ENCODE assay signal across 8 mouse cellular contexts in genomic region chr8:110719898-110720653, GRCm38 (mm10). TPM values are rescaled to one million over a fixed set of nuclear protein-coding genes. Genes with fewer than 3 reads are reported as not detected.
DNase-seq lines count a peak whose midpoint lies in the region; ATAC-seq and TF ChIP-seq lines count a peak whose summit lies in the region.

No protein-coding gene starts in this region.

- peak overlapping the region; percentile 64; the same call in 1 of the 2 replicates for H3K4me2 ChIP-seq in kidney, embryonic 16.5 days (replicated peaks; ENCODE audit: low read depth, low read length)
- H3K4me2 ChIP-seq in embryonic facial prominence, embryonic 14.5 days (ENCODE audit: low read depth, low read length) = 0 out of 2 replicates have a peak overlapping the region, but pooled peaks have one; percentile 90
- H3K4me2 ChIP-seq in hindbrain, embryonic 14.5 days (replicated peaks) = peak overlapping the region; percentile 75
- H3K4me2 ChIP-seq in midbrain, postnatal 0 days (ENCODE audit: low read depth, low read length, poor library complexity, severe bottlenecking) = peak overlapping the region; percentile 88

- H3K9ac ChIP-seq in kidney, embryonic 16.5 days (replicated peaks; ENCODE audit: low read length) = peak overlapping the region; percentile 95
- H3K9ac ChIP-seq in embryonic facial prominence, embryonic 14.5 days (ENCODE audit: low read depth, low read length) = no peak overlapping the region
- H3K9ac ChIP-seq in hindbrain, embryonic 14.5 days = peak overlapping the region; percentile 98
- peak overlapping the region; percentile 99 for H3K9ac ChIP-seq in midbrain, postnatal 0 days (replicated peaks; ENCODE audit: low read length, poor library complexity, severe bottlenecking)

- 0 out of 2 replicates have a peak, but pooled peaks have one; percentile 5 for TF ChIP-seq CTCF in midbrain, postnatal 0 days (IDR thresholded peaks at IDR 0.05)

- DNase-seq in kidney, postnatal 10 days = no peak
- DNase-seq in embryonic facial prominence, embryonic 14.5 days (ENCODE audit: low spot score) = no peak
- no peak for DNase-seq in hindbrain, embryonic 14.5 days (ENCODE audit: low spot score)
- DNase-seq in midbrain, postnatal 0 days (ENCODE audit: low spot score) = no peak
- DNase-seq in gastrocnemius, postnatal 25 days = no peak
- DNase-seq in thymus, postnatal 0 days (ENCODE audit: low spot score) = no peak

- H3K27ac ChIP-seq in kidney, embryonic 16.5 days (ENCODE audit: low read length) = peak overlapping the region; percentile 94
- H3K27ac ChIP-seq in embryonic facial prominence, embryonic 14.5 days (replicated peaks; ENCODE audit: low read depth, low read length) = peak overlapping the region; percentile 95
- peak overlapping the region; percentile 96 for H3K27ac ChIP-seq in hindbrain, embryonic 14.5 days
- H3K27ac ChIP-seq in midbrain, postnatal 0 days (ENCODE audit: low read depth, low read length) = peak overlapping the region; percentile 95

- H3K27me3 ChIP-seq in kidney, embryonic 16.5 days (ENCODE audit: insufficient read depth, low read length) = no peaks in the 10 kb centered on the region
- no peaks in the 10 kb centered on the region for H3K27me3 ChIP-seq in embryonic facial prominence, embryonic 14.5 days (replicated peaks; ENCODE audit: control insufficient read depth, insufficient read depth, low read length)
- H3K27me3 ChIP-seq in hindbrain, embryonic 14.5 days (ENCODE audit: control insufficient read depth, insufficient read depth, low read length) = no peaks in the 10 kb centered on the region
- H3K27me3 ChIP-seq in midbrain, postnatal 0 days (ENCODE audit: insufficient read depth, low read length) = no peaks in the 10 kb centered on the region

- 60% methylated on average over 6 of the region's 6 CpGs for WGBS in kidney, embryonic 16.5 days
- WGBS in embryonic facial prominence, embryonic 14.5 days = 46% methylated on average over 6 of the region's 6 CpGs
- WGBS in hindbrain, embryonic 14.5 days = 56% methylated on average over 6 of the region's 6 CpGs
- 51% methylated on average over 6 of the region's 6 CpGs for WGBS in midbrain, postnatal 0 days

- H3K36me3 ChIP-seq in kidney, embryonic 16.5 days (ENCODE audit: insufficient read depth, low read length) = 0 out of 2 replicates have a peak, but pooled peaks cover 3% of the 10 kb centered on the region
- 0 out of 2 replicates have a peak, but pooled peaks cover 5% of the 10 kb centered on the region for H3K36me3 ChIP-seq in embryonic facial prominence, embryonic 14.5 days (ENCODE audit: control insufficient read depth, insufficient read depth, low read length)
- H3K36me3 ChIP-seq in hindbrain, embryonic 14.5 days (replicated peaks; ENCODE audit: control insufficient read depth, insufficient read depth) = peaks cover 13% of the 10 kb centered on the region; the same call in 1 of the 2 replicates
- H3K36me3 ChIP-seq in midbrain, postnatal 0 days (ENCODE audit: insufficient read depth, low read length) = peaks cover 7% of the 10 kb centered on the region; the same call in 1 of the 2 replicates

- no peak overlapping the region for H3K4me3 ChIP-seq in kidney, embryonic 16.5 days (ENCODE audit: low read length)
- no peak overlapping the region for H3K4me3 ChIP-seq in embryonic facial prominence, embryonic 14.5 days (ENCODE audit: low read depth, low read length)
- peak overlapping the region; percentile 68 for H3K4me3 ChIP-seq in hindbrain, embryonic 14.5 days (replicated peaks; ENCODE audit: low read length)
- peak overlapping the region; percentile 85; the same call in 1 of the 2 replicates for H3K4me3 ChIP-seq in midbrain, postnatal 0 days (ENCODE audit: low read depth, low read length)

- ATAC-seq in kidney, embryonic 16.5 days (ENCODE audit: low FRiP score, low TSS enrichment) = no peak
- ATAC-seq in embryonic facial prominence, embryonic 14.5 days (ENCODE audit: low read depth) = no peak
- ATAC-seq in hindbrain, embryonic 14.5 days (ENCODE audit: low FRiP score) = no peak
- ATAC-seq in midbrain, postnatal 0 days (ENCODE audit: low FRiP score) = no peak
- ATAC-seq in granulocyte monocyte progenitor cell, adult 5-6 weeks (replicated peaks; ENCODE audit: poor library complexity, severe bottlenecking) = no peak

- H3K9me3 ChIP-seq in kidney, embryonic 16.5 days (ENCODE audit: low read length) = no peaks in the 10 kb centered on the region
- no peaks in the 10 kb centered on the region for H3K9me3 ChIP-seq in embryonic facial prominence, embryonic 14.5 days (ENCODE audit: control insufficient read depth, low read length)
- H3K9me3 ChIP-seq in hindbrain, embryonic 14.5 days (ENCODE audit: control insufficient read depth, low read length) = no peaks in the 10 kb centered on the region
- H3K9me3 ChIP-seq in midbrain, postnatal 0 days (ENCODE audit: low read length) = no peaks in the 10 kb centered on the region

- peaks cover 84% of the 10 kb centered on the region for H3K4me1 ChIP-seq in kidney, embryonic 16.5 days (ENCODE audit: insufficient read depth, low read length)
- H3K4me1 ChIP-seq in embryonic facial prominence, embryonic 14.5 days (ENCODE audit: control insufficient read depth, insufficient read depth, low read length) = peaks cover 68% of the 10 kb centered on the region
- H3K4me1 ChIP-seq in hindbrain, embryonic 14.5 days (replicated peaks; ENCODE audit: control insufficient read depth, insufficient read depth, low read length) = peaks cover 69% of the 10 kb centered on the region
- peaks cover 65% of the 10 kb centered on the region for H3K4me1 ChIP-seq in midbrain, postnatal 0 days (ENCODE audit: insufficient read depth, low read length)

RNA-seq across cellular contexts. Expression of gene Mtss1l, which starts 1.2 kb away (rescaled TPM):
- 9.1 and 9.2 TPM in 2 replicates for polyA plus RNA-seq in kidney, embryonic 16.5 days (2015; fragmentation: Nextera tagmentation; extraction: Ambion mirVana)
- 13.5 and 13.8 TPM in 2 replicates for polyA plus RNA-seq in embryonic facial prominence, embryonic 14.5 days (2014; fragmentation: Nextera tagmentation; extraction: Ambion mirVana)
- polyA plus RNA-seq in hindbrain, embryonic 14.5 days (2014; fragmentation: Nextera tagmentation; extraction: Ambion mirVana) = 32.9 and 36.3 TPM in 2 replicates
- 90.5 and 101 TPM in 2 replicates for total RNA-seq in midbrain, postnatal 0 days (2014; rRNA removed)
- polyA plus RNA-seq in midbrain, postnatal 0 days (2015; fragmentation: Nextera tagmentation; extraction: Ambion mirVana) = 35.2 and 37.7 TPM in 2 replicates
- 10 to 100 TPM; 64.7 to 82.3 TPM for total RNA-seq in gastrocnemius, postnatal 25 days (2021)
- total RNA-seq in granulocyte monocyte progenitor cell, adult 5-6 weeks (2014; fragmentation: Nextera tagmentation) = 0.28 TPM in 1 of 2 replicates, not detected in the other
- total RNA-seq in granulocyte monocyte progenitor cell, adult 5-6 weeks (2017) = 0.22 TPM in 1 of 2 replicates, not detected in the other
- 5.8 and 6.4 TPM in 2 replicates for polyA plus RNA-seq in thymus, postnatal 0 days (2015; fragmentation: Nextera tagmentation; extraction: Ambion mirVana)

Comparison
In these comparisons a context has a peak if more than half of its experiments do, and no peak if none do; other contexts are left out.
1. H3K4me3 ChIP-seq: peak in hindbrain, embryonic 14.5 days (single experiment) and midbrain, postnatal 0 days (single experiment); none in kidney, embryonic 16.5 days (single experiment) and embryonic facial prominence, embryonic 14.5 days (single experiment).
2. Peak in every context shown above with its lines, with median percentiles within 50 percentile points of each other: H3K27ac ChIP-seq and H3K4me2 ChIP-seq.